ENCODE assay signal across 11 mouse cellular contexts in the genomic region with DNA sequence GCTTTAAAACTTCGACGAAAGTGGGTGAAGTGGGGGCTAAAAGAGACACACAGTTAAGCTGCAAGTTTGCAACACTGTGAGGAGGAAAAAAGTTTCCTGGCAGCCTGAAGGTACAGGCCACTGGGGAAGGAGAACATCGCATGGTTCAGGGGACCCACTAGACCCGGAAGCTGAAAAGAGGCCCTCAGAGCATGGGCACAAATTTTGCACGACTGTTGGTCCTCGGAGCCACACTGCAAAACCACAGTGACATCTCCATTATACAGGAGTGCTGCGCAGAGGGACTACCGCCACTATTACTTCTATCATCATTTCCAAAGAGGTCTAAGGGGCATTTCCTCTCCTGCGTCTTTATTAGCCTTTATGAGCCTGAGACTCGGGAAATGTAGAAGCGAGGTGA. TPM values are rescaled to one million over a fixed set of nuclear protein-coding genes. Genes with fewer than 3 reads are reported as not detected.
DNase-seq lines count a peak whose midpoint lies in the region; ATAC-seq and TF ChIP-seq lines count a peak whose summit lies in the region.
"Had no signal": no experiment of that assay in that cellular context is flagged by ENCODE, and none has a peak within 500 bp of the region (broad histone marks: within the 10 kb centered on the region; RNA-seq: fewer than 3 reads in every experiment).

No protein-coding gene starts in this region.

- no peak overlapping the region; the same call in 1 of the 2 replicates for H3K27ac ChIP-seq in forebrain, postnatal 0 days (ENCODE audit: low read depth, low read length)
- peak overlapping the region; percentile 89 for H3K27ac ChIP-seq in midbrain, embryonic 12.5 days (replicated peaks)

- H3K4me2 ChIP-seq in forebrain, postnatal 0 days (ENCODE audit: low read depth): no peak overlapping the region
- peak overlapping the region; percentile 60 for H3K4me2 ChIP-seq in midbrain, embryonic 12.5 days (replicated peaks)

- no peaks in the 10 kb centered on the region for H3K36me3 ChIP-seq in forebrain, postnatal 0 days (ENCODE audit: insufficient read depth)
- no peaks in the 10 kb centered on the region for H3K36me3 ChIP-seq in midbrain, embryonic 12.5 days

- no peaks in the 10 kb centered on the region for H3K4me1 ChIP-seq in forebrain, postnatal 0 days (ENCODE audit: insufficient read depth)
- peaks cover 52% of the 10 kb centered on the region for H3K4me1 ChIP-seq in midbrain, embryonic 12.5 days

- no peak overlapping the region for H3K4me3 ChIP-seq in forebrain, postnatal 0 days (ENCODE audit: low read depth, low read length)
- peak overlapping the region; percentile 41 for H3K4me3 ChIP-seq in midbrain, embryonic 12.5 days

- DNase-seq in Muller cell, postnatal 12 days (ENCODE audit: inconsistent ontology term): peak; percentile 44
- peak; percentile 14 for DNase-seq in embryo, embryonic 10 days (ENCODE audit: low spot score)
- peak; percentile 32 for DNase-seq in forebrain, postnatal 0 days
- DNase-seq in natural killer cell, adult 2 months (ENCODE audit: low spot score in 2 of 2): no peak
- DNase-seq in left cerebral cortex, adult 8-10 months (ENCODE audit: low spot score in 2 of 2): no peak
- no peak for DNase-seq in urinary bladder, postnatal 10 days (ENCODE audit: low spot score)
- DNase-seq: adrenal gland, adult 8-10 months; kidney, adult 9 months; lung, postnatal 14 days had no signal

- ATAC-seq in forebrain, postnatal 0 days: no peak
- no peak for ATAC-seq in midbrain, embryonic 12.5 days (ENCODE audit: low FRiP score, low read depth)

- no peak overlapping the region for H3K9ac ChIP-seq in forebrain, postnatal 0 days
- H3K9ac ChIP-seq in midbrain, embryonic 12.5 days (replicated peaks): peak overlapping the region; percentile 64

- H3K27me3 ChIP-seq in forebrain, postnatal 0 days (ENCODE audit: insufficient read depth, low read length): peaks cover 86% of the 10 kb centered on the region
- H3K27me3 ChIP-seq in midbrain, embryonic 12.5 days: peaks cover 98% of the 10 kb centered on the region
- H3K27me3 ChIP-seq: CH12.LX had no signal

- no peaks in the 10 kb centered on the region for H3K9me3 ChIP-seq in forebrain, postnatal 0 days (ENCODE audit: low read length)
- H3K9me3 ChIP-seq in midbrain, embryonic 12.5 days: no peaks in the 10 kb centered on the region

- WGBS in forebrain, postnatal 0 days: 14% methylated on average over 11 of the region's 11 CpGs
- WGBS in midbrain, embryonic 12.5 days: 5% methylated on average over 11 of the region's 11 CpGs

- TF ChIP-seq CTCF in forebrain, postnatal 0 days (IDR thresholded peaks at IDR 0.05; ENCODE audit: low read depth): no peak

RNA-seq across cellular contexts. Expression of a gene that starts 32.7 kb away (rescaled TPM):
- total RNA-seq in forebrain, postnatal 0 days (2014; rRNA removed): 23.7 and 49.9 TPM in 2 replicates
- polyA plus RNA-seq in forebrain, postnatal 0 days (2015; fragmentation: Nextera tagmentation; extraction: Ambion mirVana): 46.4 and 92.8 TPM in 2 replicates
- 105 and 143 TPM in 2 replicates for polyA plus RNA-seq in midbrain, embryonic 12.5 days (2016; fragmentation: Nextera tagmentation; extraction: Ambion mirVana)
- total RNA-seq in left cerebral cortex, adult 8-10 months (2022): 10 to 100 TPM; 20.1 to 32.6 (median 27.2) TPM
- total RNA-seq: CH12.LX had no signal

Comparison
In these comparisons a context has a peak if more than half of its experiments do, and no peak if none do; other contexts are left out.
1. DNase-seq: peak in Muller cell, postnatal 12 days (single experiment), embryo, embryonic 10 days (single experiment) and forebrain, postnatal 0 days (single experiment); none in natural killer cell, adult 2 months (0 of 2), left cerebral cortex, adult 8-10 months (0 of 2) and urinary bladder, postnatal 10 days (single experiment).